Mouse (Mus musculus): Measurements from ENCODE around the gene Slc8a1. TPM values are rescaled to one million over a fixed set of nuclear protein-coding genes. Genes with fewer than 3 reads are reported as not detected.

Gene Slc8a1
- total and polyA plus RNA-seq, 3 experiments: not detected

DNA sequence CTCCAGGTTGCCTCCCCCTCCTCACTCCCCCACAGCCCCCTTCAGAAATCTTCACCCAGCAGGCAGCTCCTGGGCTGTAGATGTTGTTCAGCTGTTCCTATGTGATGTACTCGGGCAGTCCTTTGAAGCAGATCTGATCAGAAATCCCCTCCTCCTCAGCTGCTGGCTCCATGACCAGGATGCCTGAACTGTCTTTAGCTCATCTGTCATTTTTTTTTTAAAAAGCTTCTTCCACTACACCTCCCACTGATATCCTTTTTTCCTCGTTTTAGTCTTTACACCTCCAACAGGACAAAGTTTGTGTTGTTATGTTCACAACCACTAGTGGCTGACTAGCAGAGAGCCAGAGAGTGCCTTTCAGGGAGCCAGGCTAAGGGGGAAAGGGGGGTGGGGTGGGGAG, 69.7 kb downstream of the Slc8a1 start:
- H3K36me3 ChIP-seq (replicated peaks in 1 of 2; ENCODE audit: control insufficient read depth in 1 of 2, insufficient read depth in 1 of 2, low read length in 1 of 2): no peaks in the 10 kb centered on the region
- H3K27ac ChIP-seq (ENCODE audit: insufficient read depth, low read depth): no peak overlapping the region
- DNase-seq (ENCODE audit: extremely low read depth): no peak
- H3K4me2 ChIP-seq (ENCODE audit: insufficient read depth, low read depth, poor library complexity, severe bottlenecking): no peak overlapping the region
- no peak overlapping the region for H3K9ac ChIP-seq (ENCODE audit: insufficient read depth, low read depth)
- H3K9me3 ChIP-seq (replicated peaks; ENCODE audit: low read length): peaks cover 76% of the 10 kb centered on the region
- in situ Hi-C loops (cut with MboI; ENCODE audit: low pct_ligation_motif_present, low pct_unique_long_range_greater_than_20kb, low sequenced_read_pairs): no loop called here
- H3K4me3 ChIP-seq (replicated peaks in 1 of 3; ENCODE audit: low read depth in 2 of 3, low read length in 2 of 3, poor library complexity in 1 of 3): no peak overlapping the region
- H3K79me2 ChIP-seq (replicated peaks; ENCODE audit: control insufficient read depth, extremely low read depth, insufficient read depth, poor library complexity, severe bottlenecking): no peaks in the 10 kb centered on the region
- dilution Hi-C loops (cut with MboI; ENCODE audit: extremely low pct_ligation_motif_present, extremely low pct_unique_long_range_greater_than_20kb, low sequenced_read_pairs): no loop called here
- TF ChIP-seq TCF12 (IDR thresholded peaks at IDR 0.05; ENCODE audit: low read depth, low read length) (no peak), POLR2A (IDR thresholded peaks at IDR 0.05; ENCODE audit: low read depth, low read length) (no peak), ZMIZ1 (IDR thresholded peaks at IDR 0.05; ENCODE audit: low read depth, low read length) (no peak), NELFE (IDR thresholded peaks at IDR 0.05; ENCODE audit: low read depth, low read length) (no peak), MAFK (IDR thresholded peaks at IDR 0.05; ENCODE audit: insufficient replicate concordance, low read length) (no peak), JUN (IDR thresholded peaks at IDR 0.05; ENCODE audit: insufficient read depth, low read depth, low read length) (no peak), SMC3 (IDR thresholded peaks at IDR 0.05; ENCODE audit: low read depth, low read length) (no peak), MAZ (IDR thresholded peaks at IDR 0.05; ENCODE audit: low read depth, low read length) (no peak), USF2 (conservative IDR thresholded peaks at IDR 0.05; ENCODE audit: low read depth, low read length) (no peak), ZNF384 (IDR thresholded peaks at IDR 0.05; ENCODE audit: low read depth, low read length) (no peak)
- H3K4me1 ChIP-seq (ENCODE audit: control insufficient read depth in 1 of 2, insufficient read depth in 2 of 2): no peaks in the 10 kb centered on the region
- H3K27me3 ChIP-seq (replicated peaks): no peaks in the 10 kb centered on the region

DNA sequence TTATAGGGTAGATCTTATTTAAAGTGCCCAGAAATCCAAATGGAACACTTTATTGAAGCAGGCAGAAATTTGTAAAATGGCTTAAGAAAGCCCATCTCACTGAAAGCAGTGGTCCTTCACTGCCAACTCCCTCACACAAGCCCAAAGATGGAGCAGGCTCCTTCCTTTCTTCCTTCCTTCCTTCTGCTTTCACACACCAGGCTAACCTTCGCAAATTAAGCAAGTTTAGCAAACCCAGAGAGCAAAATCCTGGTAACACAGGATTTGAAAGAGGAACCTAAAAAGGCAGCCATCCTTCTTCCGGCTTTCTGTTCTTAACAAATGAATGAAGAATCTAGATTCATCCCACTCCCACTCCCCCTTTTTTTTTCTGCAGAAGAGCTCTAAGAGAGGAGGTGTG, 70.2 kb downstream of the Slc8a1 start:
- Histone ChIP-seq H3K4me1 (ENCODE audit: control insufficient read depth in 1 of 2, insufficient read depth in 2 of 2) (no peaks in the 10 kb centered on the region), H3K79me2 (replicated peaks; ENCODE audit: control insufficient read depth, extremely low read depth, insufficient read depth, poor library complexity, severe bottlenecking) (no peaks in the 10 kb centered on the region), H3K9ac (ENCODE audit: insufficient read depth, low read depth) (no peak overlapping the region), H3K36me3 (replicated peaks in 1 of 2; ENCODE audit: control insufficient read depth in 1 of 2, insufficient read depth in 1 of 2, low read length in 1 of 2) (no peaks in the 10 kb centered on the region), H3K4me2 (ENCODE audit: insufficient read depth, low read depth, poor library complexity, severe bottlenecking) (no peak overlapping the region), H3K4me3 (replicated peaks in 1 of 3; ENCODE audit: low read depth in 2 of 3, low read length in 2 of 3, poor library complexity in 1 of 3) (no peak overlapping the region), H3K27me3 (replicated peaks) (no peaks in the 10 kb centered on the region), H3K27ac (ENCODE audit: insufficient read depth, low read depth) (no peak overlapping the region), H3K9me3 (replicated peaks; ENCODE audit: low read length) (peaks cover 76% of the 10 kb centered on the region)
- dilution Hi-C loops (cut with MboI; ENCODE audit: extremely low pct_ligation_motif_present, extremely low pct_unique_long_range_greater_than_20kb, low sequenced_read_pairs) (no loop called here), in situ Hi-C loops (cut with MboI; ENCODE audit: low pct_ligation_motif_present, low pct_unique_long_range_greater_than_20kb, low sequenced_read_pairs) (no loop called here)
- TF ChIP-seq MAZ (IDR thresholded peaks at IDR 0.05; ENCODE audit: low read depth, low read length) (no peak), KAT2A (IDR thresholded peaks at IDR 0.05; ENCODE audit: insufficient replicate concordance, low read length) (no peak), JUND (conservative IDR thresholded peaks at IDR 0.05; ENCODE audit: low read depth, low read length) (no peak), CTCF (conservative IDR thresholded peaks at IDR 0.05 in 1 of 2, IDR thresholded peaks at IDR 0.05 in 1 of 2; ENCODE audit: low read depth in 2 of 2, low read length in 2 of 2) (no peak), IRF4 (IDR thresholded peaks at IDR 0.05; ENCODE audit: low read depth, low read length) (no peak), POLR2A (IDR thresholded peaks at IDR 0.05; ENCODE audit: low read depth, low read length) (no peak), MXI1 (IDR thresholded peaks at IDR 0.05; ENCODE audit: low read depth, low read length) (no peak), ZMIZ1 (IDR thresholded peaks at IDR 0.05; ENCODE audit: low read depth, low read length) (no peak), JUN (IDR thresholded peaks at IDR 0.05; ENCODE audit: insufficient read depth, low read depth, low read length) (no peak), USF1 (IDR thresholded peaks at IDR 0.05; ENCODE audit: low read depth, low read length) (no peak), EP300 (IDR thresholded peaks at IDR 0.05; ENCODE audit: low read length) (no peak), ELF1 (IDR thresholded peaks at IDR 0.05; ENCODE audit: low read depth, low read length) (no peak), MYC (IDR thresholded peaks at IDR 0.05; ENCODE audit: low read depth, low read length) (no peak), RAD21 (IDR thresholded peaks at IDR 0.05; ENCODE audit: low read depth, low read length) (no peak), SIN3A (IDR thresholded peaks at IDR 0.05; ENCODE audit: low read length) (no peak), BHLHE40 (IDR thresholded peaks at IDR 0.05; ENCODE audit: low read depth, low read length) (no peak)
- no peak for DNase-seq (ENCODE audit: extremely low read depth)
